Mouse (Mus musculus): Measurements from ENCODE around the gene Odf2l.
A peak's percentile ranks its signal among the peaks of the same experiment; 100 is the strongest.

Gene Odf2l

DNA sequence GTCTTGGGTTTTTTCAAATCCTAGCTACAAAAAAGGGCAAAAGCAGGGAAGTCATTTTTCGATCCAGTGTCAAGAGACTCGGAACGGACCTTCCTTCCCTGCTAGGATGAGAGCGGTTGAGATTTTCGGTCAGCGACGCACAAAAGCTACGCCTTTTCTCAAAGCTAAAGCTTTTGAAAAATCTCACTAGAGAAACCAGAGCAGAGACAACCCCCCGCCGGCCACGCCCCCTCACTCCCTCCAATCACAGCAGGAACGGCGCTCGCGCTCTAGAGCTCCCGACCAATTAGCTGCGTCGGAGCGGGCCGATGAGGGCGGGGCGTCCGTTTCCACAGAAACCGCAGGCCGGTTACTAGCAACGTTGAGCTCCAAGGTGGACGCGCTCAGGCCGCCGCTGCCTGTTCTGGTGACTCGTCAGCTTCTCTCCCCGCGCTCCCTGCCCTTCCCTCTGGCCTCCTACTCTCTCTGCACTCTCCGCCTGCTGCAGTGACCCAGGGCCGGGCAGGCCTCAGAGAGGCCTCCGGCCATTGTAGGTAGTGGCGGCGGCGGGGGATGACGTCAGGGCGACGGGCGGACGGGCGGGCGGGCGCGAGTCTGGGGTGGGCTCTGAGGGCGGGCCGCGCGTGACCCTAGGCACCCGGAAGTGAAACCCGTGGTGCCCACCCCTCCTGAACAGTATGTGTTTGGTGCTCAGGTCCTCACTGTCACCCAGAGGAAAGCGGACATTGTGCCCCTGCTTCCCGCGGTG lies at the start of gene Odf2l:
TSS of gene Odf2l (plus strand) at position 335 of the 748 bp plus-strand sequence.
- DNase-seq = peak; percentile 98

DNA sequence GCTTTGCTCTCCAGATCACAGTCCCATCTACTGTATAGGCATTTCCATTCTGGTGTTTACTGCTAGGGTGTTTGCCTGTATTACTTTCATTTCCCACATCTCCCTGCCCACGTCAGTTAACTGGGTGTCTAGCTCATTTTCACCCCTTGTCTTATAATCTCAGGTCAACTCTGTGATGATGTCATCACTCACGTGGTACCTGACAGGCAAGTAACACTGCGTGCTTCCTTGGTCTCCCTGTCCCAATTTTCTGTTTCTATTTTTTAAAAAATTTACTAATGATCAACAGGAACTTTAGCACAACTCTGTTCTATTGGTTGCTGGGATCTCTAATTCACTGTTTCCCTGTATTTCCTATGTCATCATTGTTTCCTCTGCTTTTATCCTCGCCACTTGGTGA lies 49.4 kb upstream of the Odf2l start:
- DNase-seq = no peak

DNA sequence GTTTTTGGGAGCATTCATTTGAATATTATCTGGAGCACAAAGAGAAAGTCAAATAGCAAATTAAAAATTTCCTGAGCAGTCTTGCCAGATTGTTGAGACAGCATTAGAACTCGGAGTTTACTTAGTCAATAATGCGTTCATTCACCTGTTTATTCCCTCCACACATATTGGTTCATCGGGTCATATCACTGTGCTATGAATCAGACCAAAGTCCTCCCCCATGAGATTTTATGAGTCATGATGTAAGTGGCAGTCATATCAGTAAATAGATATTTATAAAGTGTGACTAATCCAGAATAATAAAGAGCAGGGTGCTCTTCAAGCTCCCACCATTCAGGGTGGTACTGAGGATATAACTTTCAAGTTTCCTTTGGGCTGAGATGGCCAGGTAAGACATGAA lies 46.0 kb upstream of the Odf2l start:
- DNase-seq = no peak

DNA sequence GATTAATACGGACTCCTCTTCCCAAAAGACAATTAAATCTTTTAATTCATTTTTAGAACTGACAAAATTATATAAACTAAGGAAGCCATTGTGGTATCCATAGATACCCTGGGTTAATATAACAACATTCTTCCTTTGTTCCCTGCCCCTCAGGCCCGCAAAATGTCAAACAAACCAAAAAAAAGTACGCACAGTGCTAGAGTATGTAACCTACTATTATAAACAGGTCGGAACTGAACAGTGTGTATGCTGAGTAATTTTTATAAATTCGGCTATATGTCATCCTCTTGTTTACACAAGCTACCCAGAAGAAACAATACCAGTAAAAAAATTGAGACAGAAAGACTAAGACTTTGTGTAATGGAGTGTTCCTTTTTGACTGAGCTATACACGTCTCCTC lies 40.0 kb upstream of the Odf2l start:
- no peak for DNase-seq

DNA sequence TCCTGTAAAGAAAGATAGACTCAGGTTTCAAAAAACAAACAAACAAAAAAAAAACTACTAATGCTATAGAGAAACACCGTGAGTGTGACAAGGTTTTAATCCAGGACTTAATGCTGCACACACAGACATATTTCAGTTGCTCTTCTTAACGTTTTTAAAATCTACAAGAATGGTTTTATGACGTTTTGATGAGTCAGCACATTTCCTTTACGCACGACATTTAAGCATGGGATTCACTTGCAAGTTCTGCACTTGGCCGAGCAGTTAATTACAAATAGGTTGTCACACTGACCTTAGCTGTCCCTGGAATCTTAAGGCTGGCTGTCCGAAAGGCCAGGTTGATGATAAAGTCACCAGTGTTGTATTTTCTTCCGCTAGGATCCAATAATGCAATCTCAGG lies 37.5 kb upstream of the Odf2l start:
- no peak for DNase-seq

DNA sequence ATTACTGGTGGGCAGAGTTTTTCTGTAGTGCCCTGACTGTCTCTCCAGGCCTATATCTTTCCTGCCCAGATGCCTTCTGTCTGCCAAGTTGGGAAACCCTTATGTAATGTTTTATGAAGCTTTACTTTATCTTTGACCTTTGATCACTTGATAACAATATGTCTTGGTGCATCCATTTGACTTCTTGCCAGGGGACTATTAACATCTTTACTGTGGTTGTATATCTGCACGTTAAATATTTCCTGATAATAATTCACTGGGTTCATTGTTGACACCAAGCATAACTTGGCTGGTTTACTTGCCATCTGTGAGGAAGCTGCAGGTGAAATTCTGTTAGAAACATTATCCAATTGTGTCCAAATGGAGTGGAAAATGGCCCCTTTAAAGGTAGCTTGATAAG lies 35.3 kb upstream of the Odf2l start:
- DNase-seq = no peak

DNA sequence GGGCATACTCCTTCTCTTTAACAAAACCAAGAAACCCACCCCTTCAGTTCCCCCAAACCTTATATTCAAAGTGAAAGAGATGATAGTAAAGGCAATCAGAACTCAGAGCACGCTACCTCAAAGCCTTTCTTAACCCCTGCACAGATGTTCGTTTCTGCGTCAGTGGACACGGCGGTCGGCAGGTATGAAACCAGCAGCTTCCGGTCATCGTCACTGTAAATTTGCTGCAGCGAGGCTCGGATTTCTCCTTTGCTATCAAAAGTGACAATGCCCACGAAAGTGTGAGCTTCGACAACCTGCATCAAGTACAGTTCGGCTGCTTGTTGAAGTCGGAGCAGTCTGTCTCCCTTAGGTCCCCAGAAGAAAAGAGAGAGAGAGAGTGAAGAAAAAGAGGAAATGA lies 32.2 kb upstream of the Odf2l start:
- no peak for DNase-seq

DNA sequence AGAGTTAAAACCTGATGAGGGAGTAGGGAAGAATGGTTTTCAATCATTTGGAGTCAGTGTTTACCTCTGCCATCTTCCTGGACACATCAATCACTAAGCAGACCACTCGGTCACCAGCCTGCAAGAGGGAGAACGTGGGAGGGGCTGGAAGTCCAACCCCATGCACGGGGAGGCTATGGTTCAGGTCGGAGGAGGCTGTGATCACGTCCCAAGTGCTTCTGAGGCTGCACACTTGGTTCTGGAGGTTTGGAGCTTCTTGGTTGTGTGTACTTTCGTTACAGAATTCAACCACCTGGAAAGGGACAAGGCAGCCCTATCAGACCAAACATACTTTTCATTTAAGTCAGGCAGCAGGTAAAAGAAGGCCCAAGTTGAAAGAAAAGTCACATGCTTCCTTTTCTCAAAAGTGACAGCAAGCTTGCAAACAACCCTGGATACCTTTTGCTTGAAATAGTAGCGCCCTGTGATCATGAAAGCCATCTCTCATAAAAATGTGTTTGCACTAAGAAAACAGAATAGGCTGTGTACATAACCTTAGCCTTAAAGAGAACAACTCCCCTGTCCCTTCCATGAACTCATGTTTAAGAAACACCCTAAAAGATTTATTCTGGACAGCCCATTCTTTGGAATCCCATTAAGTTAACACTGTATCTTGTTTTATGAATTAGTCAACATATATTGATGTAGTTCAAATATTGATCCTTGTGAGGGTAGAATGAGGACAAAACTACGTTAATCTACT lies 30.4 kb upstream of the Odf2l start:
- no peak for DNase-seq

DNA sequence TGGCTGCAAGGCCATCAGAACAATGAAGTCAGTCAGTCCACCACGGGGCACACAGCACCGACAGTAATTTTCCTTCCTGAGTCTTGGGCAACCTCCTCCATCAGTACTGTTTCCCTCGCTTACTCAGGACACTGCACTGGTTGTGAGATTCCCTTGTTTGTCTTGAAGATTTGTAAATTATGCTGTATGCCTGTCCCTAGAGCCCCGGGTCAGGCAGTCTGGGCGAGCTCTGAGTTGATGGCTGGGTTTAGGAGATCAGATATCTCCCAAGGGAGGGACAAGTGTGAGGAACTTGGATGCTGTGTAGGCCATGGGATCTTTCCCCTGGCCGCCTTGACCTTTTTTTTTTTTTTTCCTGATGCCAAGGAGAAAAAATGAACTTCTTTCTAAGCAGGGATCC lies 19.1 kb upstream of the Odf2l start, which contains the start of gene Clca2:
TSS of gene Clca2 (minus strand) at position 153 of the 400 bp plus-strand sequence.
- no peak for DNase-seq

DNA sequence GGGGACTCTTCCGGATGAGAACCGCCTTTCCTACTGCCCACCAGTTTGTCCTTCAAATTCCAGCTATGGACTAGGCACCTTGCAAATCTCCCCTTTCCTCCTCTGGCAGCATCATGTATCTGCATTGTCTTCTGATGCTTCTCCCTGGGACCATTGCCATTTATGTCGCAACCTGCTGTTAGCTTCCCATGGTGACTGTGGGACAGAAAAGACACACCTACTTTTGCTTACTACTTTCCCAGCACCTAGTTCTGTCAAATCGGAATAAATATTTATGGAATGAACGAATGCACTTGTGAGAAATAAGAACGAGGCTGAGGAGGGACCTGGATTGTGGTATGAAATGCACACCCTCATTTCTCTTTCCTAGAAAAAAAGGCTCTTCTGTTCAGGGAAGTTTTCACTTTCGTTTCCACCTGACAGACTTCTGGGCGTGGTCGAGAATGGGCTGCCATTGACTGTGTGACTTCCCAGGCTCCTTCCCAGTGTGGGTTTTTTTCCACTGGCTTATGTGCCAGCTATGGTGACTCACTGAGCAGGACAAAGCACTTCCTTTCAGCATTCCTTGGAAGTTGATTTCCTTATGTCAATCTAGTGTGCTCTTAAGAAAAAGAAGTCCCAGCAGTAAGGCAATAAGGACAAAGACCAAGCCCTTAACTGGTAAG lies 16.4 kb upstream of the Odf2l start:
- DNase-seq = peak; percentile 41 to 52

DNA sequence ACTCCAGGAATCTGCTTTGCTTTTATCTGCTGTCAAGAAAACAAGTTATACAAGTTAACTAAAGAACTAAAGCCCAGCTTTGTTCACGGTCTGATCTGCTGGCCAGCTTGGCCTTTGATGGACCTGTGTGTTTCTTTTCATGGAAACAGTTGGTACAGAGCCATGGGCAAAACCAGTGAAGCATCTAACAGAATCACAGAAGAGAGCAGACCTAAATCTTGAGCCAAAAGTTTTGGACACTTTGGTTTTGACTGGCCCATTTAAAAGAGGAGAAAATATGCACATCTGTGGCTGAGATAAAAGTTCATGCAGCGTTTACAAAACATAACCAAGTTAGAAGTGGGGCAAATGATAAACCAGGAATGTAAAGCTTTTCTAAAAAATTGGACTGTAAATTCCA lies 15.1 kb upstream of the Odf2l start:
- DNase-seq = no peak

DNA sequence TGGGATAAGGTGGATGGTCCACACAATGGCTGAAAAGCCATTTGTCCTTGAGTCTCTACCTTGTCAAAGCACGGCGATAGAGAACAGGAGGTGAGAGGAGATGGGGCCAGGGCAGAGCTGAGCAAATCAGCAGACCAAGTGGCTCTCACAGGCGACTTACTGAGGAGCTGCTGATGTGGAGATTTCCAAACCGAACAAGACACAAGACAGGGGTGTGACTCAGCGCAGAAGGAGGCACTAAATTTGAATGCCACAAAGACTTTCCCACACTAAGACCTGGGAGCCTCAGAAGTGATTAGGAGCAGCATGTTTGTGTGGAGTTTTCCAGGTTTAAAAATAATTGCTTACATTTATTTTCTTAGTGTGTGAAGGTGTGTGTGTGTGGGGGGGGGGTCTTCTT lies 14.6 kb upstream of the Odf2l start:
- no peak for DNase-seq

DNA sequence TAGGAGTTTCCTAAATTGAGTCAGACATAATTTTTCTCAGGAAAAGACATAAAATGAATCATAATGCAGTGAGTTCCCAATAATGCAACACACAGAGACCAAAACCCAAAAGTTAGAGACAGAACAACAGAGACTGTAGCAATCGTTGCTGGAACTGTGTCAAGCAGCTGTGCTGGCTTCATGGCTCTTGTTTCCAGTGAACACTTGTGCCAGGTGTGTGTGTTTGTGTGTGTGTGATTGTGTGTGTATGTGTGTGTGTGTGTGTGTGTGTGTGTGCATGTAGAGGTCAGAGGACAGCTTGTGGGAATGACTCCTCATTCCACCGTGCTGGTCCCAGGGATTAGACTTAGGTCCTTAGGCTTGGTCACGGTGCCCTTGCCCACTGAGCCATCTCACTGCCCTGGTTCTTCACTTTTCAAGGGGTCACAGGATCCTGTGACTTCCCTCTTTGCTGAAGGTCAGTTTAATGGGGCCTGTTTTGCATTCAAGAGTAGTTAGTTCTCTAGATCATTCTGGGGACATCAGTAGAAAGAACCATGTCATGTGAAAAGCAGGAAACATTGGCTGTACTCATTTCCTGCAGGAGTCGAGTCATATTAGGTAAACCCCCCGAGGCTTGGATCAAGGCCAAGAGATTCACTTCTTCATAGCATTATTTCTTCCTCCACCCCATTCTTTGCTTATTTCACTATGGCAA lies 13.2 kb upstream of the Odf2l start:
- no peak for DNase-seq

DNA sequence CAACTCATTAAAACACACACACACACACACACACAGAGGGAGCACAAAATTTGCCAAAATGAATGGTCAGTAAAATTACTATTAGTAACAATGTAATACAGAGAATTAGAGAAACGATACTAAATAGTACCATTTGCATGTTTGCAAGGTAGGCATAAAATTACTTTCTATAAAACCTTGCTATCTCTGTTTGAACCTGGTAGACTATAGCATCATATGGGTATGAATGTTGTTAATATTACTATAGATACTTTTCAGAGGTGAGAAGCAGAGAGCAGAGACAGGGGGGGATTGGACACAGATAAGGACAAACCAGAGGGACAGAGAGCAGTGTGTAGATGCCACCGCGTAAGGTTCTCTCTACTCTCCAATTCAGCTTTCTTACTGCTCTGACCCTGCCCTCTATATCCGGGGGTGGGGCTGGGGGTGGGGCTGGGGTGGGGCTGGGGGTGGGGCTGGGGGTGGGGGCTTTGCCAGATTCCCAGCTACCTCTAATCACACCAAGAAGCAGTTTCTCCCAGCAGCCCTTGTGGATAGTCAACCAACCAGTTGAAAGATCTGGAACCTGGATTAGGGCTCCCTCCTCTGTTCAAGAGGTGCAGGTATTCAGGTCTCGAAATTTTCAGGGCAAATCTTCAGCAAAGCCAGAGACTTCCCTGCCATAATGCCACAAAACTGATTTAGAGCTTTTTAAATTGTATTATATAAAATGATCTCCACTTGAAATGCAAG lies 12.4 kb upstream of the Odf2l start:
- DNase-seq = no peak

DNA sequence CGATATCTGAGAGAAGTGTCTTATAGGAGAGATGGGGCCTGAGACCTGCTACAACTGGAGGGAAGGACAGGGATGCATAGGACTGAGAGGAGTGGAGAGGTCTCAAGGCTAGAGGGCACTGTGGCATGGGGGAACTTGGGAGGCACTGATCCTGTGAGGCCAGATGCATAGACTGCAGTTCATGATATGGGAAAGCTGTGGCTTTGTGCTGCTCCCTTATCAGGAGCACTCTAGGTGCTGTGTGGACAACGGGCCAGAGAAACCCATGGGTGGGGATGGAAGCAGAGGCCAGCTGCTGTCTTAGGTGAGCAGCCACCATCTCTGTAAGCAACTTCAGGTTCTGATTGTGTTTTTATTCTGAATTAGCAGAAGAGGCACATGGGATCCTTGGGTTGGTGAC lies 3.2 kb upstream of the Odf2l start:
- DNase-seq = no peak

DNA sequence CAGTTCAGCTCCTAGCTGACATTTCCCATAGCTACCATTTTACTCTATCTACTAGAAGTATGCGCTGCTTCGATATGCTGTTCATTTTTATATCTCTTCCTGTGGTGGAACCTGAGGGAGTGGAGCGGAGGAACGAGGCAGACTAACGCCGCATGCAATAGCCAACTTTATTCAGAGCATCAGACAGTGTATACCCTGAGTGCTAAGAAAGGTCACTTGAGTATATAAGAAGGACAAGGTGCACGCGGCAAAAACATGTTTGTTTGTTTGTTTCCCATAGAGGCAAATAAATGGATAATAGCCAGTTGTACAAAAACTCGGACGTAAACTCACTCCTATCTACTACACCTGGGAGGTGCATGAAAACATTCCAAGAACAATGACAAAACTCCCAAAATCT lies 751 bp upstream of the Odf2l start:
- no peak for DNase-seq

DNA sequence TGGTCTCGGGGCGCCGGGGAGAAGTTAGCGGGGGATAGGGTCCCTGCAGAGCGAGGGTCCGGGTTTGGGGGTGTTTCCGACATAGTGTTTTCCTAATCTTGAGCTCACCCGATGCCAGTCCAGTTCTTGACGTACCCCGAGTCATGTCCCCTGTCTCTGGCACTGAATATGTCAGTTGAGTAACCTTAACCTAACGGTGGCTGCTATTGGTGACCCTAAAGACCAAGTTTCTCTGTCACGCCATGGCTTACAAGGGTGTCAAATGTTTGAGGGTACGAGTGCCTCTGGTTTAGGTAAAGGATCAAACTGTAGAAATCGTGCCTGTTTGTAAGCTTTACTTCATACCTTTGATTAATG lies 592 bp downstream of the Odf2l start:
- DNase-seq = no peak

DNA sequence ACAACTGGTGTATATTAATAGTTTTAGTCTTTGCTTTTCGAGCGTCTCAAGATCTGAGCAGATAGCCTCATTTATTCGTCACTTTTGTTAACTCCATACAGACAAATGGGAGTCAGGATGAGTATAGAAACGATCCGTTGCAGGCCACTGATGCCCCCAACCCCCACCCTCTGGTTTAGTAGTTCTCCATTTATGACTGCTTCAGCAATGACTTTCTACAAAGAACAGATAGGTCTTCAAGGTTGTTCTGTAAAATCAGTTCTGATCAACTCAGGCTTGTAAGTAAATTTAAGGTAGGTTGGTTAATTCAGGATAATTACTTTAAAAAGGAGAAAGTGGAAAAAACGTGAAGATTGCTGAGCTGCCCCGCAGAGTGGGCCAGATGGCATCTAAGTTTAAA lies 1.0 kb downstream of the Odf2l start:
- no peak for DNase-seq

DNA sequence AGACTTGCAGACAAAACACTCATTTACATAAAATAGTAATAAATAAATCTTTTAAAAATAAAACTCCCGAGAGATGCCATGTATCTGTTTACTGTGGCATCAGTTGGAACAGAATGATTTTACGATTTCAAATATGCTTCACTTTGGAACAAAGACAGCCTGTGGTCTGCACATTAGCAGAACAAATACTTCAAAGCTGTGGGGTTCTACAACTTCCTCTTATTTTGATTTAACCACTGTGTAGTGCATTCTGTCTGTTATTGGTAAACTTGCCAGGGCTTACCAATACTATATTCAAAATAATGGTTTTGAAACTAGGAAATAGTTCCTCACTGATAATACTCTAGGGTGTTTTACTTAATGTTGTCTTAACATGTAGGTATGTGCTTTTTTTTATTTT lies 8.2 kb downstream of the Odf2l start:
- no peak for DNase-seq

DNA sequence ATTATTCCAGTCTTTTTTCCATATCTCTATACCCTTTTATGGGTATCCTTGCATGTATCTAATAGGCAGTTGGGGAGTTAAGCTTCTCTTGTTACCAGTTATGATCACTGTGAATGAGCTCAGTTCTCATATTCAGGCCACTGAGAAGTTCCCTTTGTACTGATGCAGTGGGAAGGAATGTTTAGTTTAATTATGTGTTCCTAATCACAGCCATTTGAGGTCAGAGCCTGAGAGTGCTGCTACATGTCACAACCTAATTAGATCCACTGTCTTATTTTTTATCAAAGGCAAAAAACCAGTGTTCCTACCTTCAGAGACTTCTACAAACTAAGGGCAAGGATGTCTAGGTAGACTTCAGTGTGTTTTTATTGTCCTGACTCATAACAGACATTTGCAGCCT lies 11.0 kb downstream of the Odf2l start:
- DNase-seq = no peak

DNA sequence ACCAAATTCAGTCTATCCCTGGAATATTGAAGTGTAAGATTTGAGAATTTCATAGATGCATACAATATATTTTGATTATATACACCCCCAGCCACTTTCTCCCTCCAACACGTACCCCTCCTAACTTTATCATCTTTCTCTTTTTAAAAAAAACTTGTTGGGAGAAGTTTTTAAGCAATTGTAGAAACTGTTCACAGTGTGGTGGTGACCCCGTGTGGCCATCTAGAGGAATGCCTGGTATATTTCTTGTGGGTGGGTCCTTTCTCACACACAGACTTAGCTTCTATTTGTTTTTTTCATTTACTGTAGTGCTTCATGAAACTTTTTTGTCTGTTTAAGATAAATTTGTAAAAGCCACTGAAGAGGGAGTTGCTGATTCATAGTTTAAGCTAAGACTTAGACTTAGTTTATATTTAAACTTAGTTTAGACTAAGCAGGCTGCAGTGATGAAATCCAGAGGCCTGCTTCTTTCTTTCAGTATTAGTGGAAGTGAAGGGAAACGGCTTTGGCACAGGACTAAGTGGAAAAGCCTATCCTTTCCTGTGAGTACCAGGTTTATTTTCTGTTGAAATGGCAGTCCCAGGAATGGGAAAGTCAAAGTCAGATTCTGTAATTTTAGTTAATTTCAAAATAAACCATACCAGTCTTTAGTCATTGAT lies 13.0 kb downstream of the Odf2l start:
- DNase-seq = peak; percentile 31 to 45

DNA sequence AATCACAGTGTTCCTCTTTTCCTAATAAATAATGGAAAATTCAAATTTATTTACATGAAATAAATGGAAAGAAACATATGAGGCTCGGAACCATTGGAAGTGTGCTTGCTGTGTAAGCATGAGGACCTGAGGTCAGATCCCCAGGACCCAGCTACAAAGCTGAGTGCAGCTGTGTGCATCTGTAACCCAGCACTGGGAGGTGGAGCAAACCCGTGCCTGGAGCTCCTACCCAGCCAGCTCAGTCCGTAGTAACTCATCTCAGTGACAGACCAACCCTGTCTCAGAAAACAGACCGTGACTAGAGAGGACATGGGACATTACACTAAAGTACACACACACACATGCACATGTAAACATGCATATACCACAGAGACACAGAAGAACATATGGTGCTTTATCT lies 21.8 kb downstream of the Odf2l start:
- no peak for DNase-seq
